Mouse (Mus musculus): ENCODE data around the gene Lcmt1. TPM values are rescaled to one million over a fixed set of nuclear protein-coding genes. Genes with fewer than 3 reads are reported as not detected.

The Lcmt1 gene
- 40.7 and 43.2 TPM in 2 replicates for polyA plus RNA-seq (2015; fragmentation: Nextera tagmentation; extraction: Ambion mirVana)

DNA sequence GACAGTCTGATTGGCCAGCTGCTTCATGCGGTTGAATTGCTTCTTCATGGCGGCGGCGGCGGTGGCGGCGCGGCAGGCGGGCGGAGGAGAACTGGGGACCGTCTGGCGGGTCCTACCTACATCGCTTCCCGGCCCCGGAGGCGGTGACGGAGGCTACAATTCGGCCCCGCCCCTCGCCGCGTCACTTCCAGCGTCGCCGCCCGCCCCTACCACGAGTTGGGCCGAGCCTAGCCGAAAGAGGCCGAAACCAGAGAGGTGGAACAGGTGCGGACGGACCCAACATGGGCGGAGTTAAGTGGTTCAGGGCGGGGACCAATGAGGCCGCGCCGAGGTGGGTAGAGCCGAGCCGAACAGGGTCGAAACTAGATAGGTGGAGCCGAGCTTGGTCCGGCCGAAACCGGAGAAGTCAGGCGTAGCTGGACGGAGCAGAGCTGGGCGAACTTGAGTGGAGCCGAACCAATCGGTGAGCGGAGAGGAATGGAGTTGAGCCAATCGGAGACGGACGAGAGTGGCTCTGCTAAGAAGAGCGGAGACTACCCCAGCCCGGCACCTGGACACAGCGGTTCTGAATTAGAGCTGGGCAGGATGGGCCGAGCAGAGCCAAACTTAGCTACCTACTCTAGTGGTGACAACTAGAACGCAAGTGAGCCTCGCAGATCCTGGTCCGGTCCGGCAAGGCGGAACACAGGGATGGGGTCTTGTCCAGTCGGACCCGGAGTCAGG lies at the start of gene Lcmt1, which contains the start of gene Arhgap17:
Gene Lcmt1 (plus strand): TSS at position 26 of the 723 bp plus-strand sequence.
Gene Arhgap17 (minus strand): TSS at position 157 of the 723 bp plus-strand sequence.

DNA sequence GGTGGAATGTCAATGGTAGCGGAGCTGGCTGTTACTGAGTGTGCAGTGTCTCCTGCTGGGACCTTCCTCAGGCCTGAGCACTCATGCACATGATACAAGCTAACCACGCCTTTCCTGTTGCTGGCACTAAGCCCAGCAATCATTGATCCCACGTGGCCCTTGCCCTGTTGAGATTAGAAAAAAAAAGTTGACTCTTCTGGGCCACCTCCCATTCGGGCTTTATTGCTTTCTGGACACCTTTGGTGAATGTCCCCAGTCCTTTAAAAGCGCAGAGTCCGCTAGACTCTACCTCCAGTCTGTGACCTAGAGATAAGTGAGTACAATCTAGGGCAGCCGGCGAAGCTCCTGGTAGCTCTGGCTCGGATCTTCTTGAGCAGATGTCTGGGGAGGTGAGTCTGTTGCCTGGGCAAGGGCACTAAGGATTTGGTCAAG lies 92.5 kb downstream of the Lcmt1 start, which contains the start of gene Aqp8:
Gene Aqp8 (plus strand): TSS at position 222 of the 432 bp plus-strand sequence.

Other genes with a start within 250 kb of the Lcmt1 start
- gene Tnrc6a, start 245.9 kb upstream of the Lcmt1 start, polyA plus RNA-seq (2015; fragmentation: Nextera tagmentation; extraction: Ambion mirVana): 36.4 and 49.1 TPM in 2 replicates
- gene Slc5a11, start 155.0 kb upstream of the Lcmt1 start, polyA plus RNA-seq (2015; fragmentation: Nextera tagmentation; extraction: Ambion mirVana): 0.15 and 0.28 TPM in 2 replicates
- gene Arhgap17, start 131 bp downstream of the Lcmt1 start, polyA plus RNA-seq (2015; fragmentation: Nextera tagmentation; extraction: Ambion mirVana): 19.9 and 25.8 TPM in 2 replicates
- gene Aqp8, start 92.5 kb downstream of the Lcmt1 start, polyA plus RNA-seq (2015; fragmentation: Nextera tagmentation; extraction: Ambion mirVana): 0.23 and 0.30 TPM in 2 replicates
- gene Zkscan2, start 130.7 kb downstream of the Lcmt1 start, polyA plus RNA-seq (2015; fragmentation: Nextera tagmentation; extraction: Ambion mirVana): 1.1 and 1.6 TPM in 2 replicates